ENCODE assay signal across 16 mouse cellular contexts in the genomic region with DNA sequence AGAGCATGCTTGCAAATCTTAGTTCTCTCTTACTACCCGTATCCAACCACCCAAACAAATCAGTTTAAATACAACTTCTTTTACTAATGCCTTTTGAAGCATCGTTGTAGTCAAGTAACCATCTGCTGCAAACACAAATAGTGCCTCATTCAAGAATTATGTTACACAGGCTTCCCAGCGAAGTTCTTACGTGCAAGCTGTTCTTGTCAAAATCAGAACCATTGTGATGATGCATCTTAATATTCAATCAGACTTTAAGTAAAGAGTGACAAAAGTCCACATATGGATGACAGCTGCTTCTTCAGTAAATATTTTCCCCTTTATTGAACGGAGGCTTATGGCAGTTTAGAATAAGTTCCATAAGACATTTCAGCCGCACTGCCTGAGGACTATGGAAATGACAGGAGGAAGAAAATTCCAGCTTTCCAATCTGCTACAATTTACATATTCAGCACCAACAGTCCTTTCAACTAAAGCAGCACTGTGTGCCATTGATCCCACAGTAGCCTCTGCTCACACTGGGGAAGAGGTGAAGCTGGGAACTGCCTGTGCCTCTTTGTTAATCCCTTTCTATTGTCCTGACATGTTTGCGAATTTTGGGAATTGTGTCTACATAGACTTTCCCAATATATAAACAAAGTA.
A peak's percentile ranks its signal among the peaks of the same experiment; 100 is the strongest.
DNase-seq lines count a peak whose midpoint lies in the region; ATAC-seq lines count a peak whose summit lies in the region.
"Had no signal": no experiment of that assay in that cellular context is flagged by ENCODE, and none has a peak within 500 bp of the region (broad histone marks: within the 10 kb centered on the region; RNA-seq: fewer than 3 reads in every experiment).

No protein-coding gene starts in this region.

- H3K36me3 ChIP-seq in hindbrain, embryonic 12.5 days, result no peaks in the 10 kb centered on the region
- H3K36me3 ChIP-seq in midbrain, embryonic 15.5 days (replicated peaks), result no peaks in the 10 kb centered on the region
- H3K36me3 ChIP-seq: limb, embryonic 12.5 days; neural tube, embryonic 15.5 days had no signal

- H3K4me3 ChIP-seq in hindbrain, embryonic 12.5 days, result no peak overlapping the region
- no peak overlapping the region for H3K4me3 ChIP-seq in midbrain, embryonic 15.5 days
- H3K4me3 ChIP-seq: limb, embryonic 12.5 days; neural tube, embryonic 15.5 days had no signal

- no peaks in the 10 kb centered on the region for H3K27me3 ChIP-seq in hindbrain, embryonic 12.5 days
- no peaks in the 10 kb centered on the region for H3K27me3 ChIP-seq in midbrain, embryonic 15.5 days (replicated peaks)
- H3K27me3 ChIP-seq: limb, embryonic 12.5 days; neural tube, embryonic 15.5 days had no signal

- peak; percentile 61; the same call in 1 of the 2 replicates for ATAC-seq in hindbrain, embryonic 12.5 days (ENCODE audit: low FRiP score)
- peak; percentile 84 for ATAC-seq in midbrain, embryonic 15.5 days (replicated peaks)
- ATAC-seq: liver, postnatal 0 days had no signal

- 54% methylated on average over 7 of the region's 7 CpGs for WGBS in hindbrain, embryonic 12.5 days
- 16% methylated on average over 7 of the region's 7 CpGs for WGBS in midbrain, embryonic 15.5 days

- H3K27ac ChIP-seq in hindbrain, embryonic 12.5 days, result no peak overlapping the region
- no peak overlapping the region for H3K27ac ChIP-seq in midbrain, embryonic 15.5 days
- H3K27ac ChIP-seq: limb, embryonic 12.5 days; neural tube, embryonic 15.5 days had no signal

- H3K9ac ChIP-seq in hindbrain, embryonic 12.5 days, result no peak overlapping the region
- no peak overlapping the region for H3K9ac ChIP-seq in midbrain, embryonic 15.5 days
- H3K9ac ChIP-seq: limb, embryonic 12.5 days; liver, postnatal 0 days; neural tube, embryonic 15.5 days had no signal

- H3K4me1 ChIP-seq in hindbrain, embryonic 12.5 days, result no peaks in the 10 kb centered on the region
- H3K4me1 ChIP-seq in midbrain, embryonic 15.5 days, result peaks cover 4% of the 10 kb centered on the region; the same call in 1 of the 2 replicates
- H3K4me1 ChIP-seq: limb, embryonic 12.5 days; neural tube, embryonic 15.5 days had no signal

- no peaks in the 10 kb centered on the region for H3K9me3 ChIP-seq in hindbrain, embryonic 12.5 days (replicated peaks)
- no peaks in the 10 kb centered on the region for H3K9me3 ChIP-seq in midbrain, embryonic 15.5 days
- H3K9me3 ChIP-seq: limb, embryonic 12.5 days; neural tube, embryonic 15.5 days had no signal

- DNase-seq in layer of hippocampus, adult 11-12 months (ENCODE audit: low spot score), result peak; percentile 23
- DNase-seq in layer of hippocampus, postnatal 25 days (ENCODE audit: extremely low spot score in 1 of 2, low spot score in 1 of 2), result no peak
- peak; percentile 6 for DNase-seq in embryo, embryonic 11 days
- DNase-seq in liver, result no peak
- no peak for DNase-seq in thymus, postnatal 14 days
- DNase-seq in cerebellum, postnatal 14 days, result no peak
- DNase-seq: cerebellum, adult 2 months; gastrocnemius, postnatal 36 days; kidney, adult 9 months; liver, postnatal 0 days; lung, postnatal 4 days; right cerebral cortex, adult 18-20 months had no signal

- H3K4me2 ChIP-seq in hindbrain, embryonic 12.5 days (replicated peaks), result no peak overlapping the region
- H3K4me2 ChIP-seq in midbrain, embryonic 15.5 days, result no peak overlapping the region; the same call in 1 of the 2 replicates
- H3K4me2 ChIP-seq: limb, embryonic 12.5 days; neural tube, embryonic 15.5 days had no signal

Comparison
In these comparisons a context has a peak if more than half of its experiments do, and no peak if none do; other contexts are left out.
1. DNase-seq: peak in layer of hippocampus, adult 11-12 months (single experiment) and embryo, embryonic 11 days (single experiment); none in layer of hippocampus, postnatal 25 days (0 of 2), liver (single experiment), thymus, postnatal 14 days (single experiment) and cerebellum, postnatal 14 days (0 of 2).